Mouse (Mus musculus) kidney, adult 10 weeks (tissue): Measurements from ENCODE around the gene Serpinb5. TPM values are rescaled to one million over a fixed set of nuclear protein-coding genes. Genes with fewer than 3 reads are reported as not detected.

Source experiments
- polyA plus RNA-seq: library from polyadenylated mRNA; stranded (reverse); fragments of 350-450 nt; fragmentation: Illumina TruSeq; extraction: RNeasy Lipid Tissue Mini Kit (QIAGEN cat#74804); gene quantifications from one replicate; pipeline ENCODE4 v1.2.3, GENCODE M21; 2014; ENCODE audit warnings: low read depth, low replicate concordance

Gene Serpinb5
- polyA plus RNA-seq: 1.1 TPM

DNA sequence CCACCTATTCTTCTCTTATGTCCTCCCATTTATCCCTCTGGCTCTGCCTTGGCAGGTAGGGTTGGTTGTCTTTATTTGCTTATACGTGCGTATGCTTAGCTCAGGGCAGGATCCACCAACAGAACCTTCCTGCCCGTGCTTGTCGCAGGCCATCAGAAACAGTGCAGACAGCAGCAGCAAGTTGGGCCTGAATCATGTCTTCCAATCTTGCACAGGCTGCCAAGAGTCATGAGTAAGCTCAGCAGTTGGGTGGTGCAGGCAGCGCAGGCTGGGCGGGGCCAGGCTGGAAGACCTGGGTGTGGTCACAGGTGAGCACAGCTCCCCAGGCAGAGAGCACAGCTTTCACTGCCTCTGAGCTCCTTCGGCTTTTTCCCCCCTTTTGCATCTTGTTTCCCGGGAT is at the start of gene Serpinb5:
Serpinb5 (plus strand) TSS at position 327 of the 400 bp plus-strand sequence.

Other genes with a start within 250 kb of the Serpinb5 start
- gene Bcl2, start 146.9 kb upstream of the Serpinb5 start, polyA plus RNA-seq: 12.7 TPM
- gene Kdsr, start 101.4 kb upstream of the Serpinb5 start, polyA plus RNA-seq: 14.9 TPM
- gene Vps4b, start 64.4 kb upstream of the Serpinb5 start, polyA plus RNA-seq: 134 TPM
- not detected for gene Serpinb12, start 73.3 kb downstream of the Serpinb5 start, polyA plus RNA-seq
- gene Serpinb13, start 119.8 kb downstream of the Serpinb5 start, polyA plus RNA-seq: not detected
- not detected for gene Serpinb3a, start 191.1 kb downstream of the Serpinb5 start, polyA plus RNA-seq
- not detected for gene Serpinb3d, start 222.3 kb downstream of the Serpinb5 start, polyA plus RNA-seq